Mouse (Mus musculus) right cerebral cortex, postnatal 14 days (tissue): ENCODE measurements around the gene Fam168a.
"Not testable (repeated sequence)": the region's sequence is repeated elsewhere in the genome, so short reads cannot be mapped to it uniquely, and the experiment has no call there.

Experiments used
- DNase-seq: peaks from one replicate; pipeline ENCODE4 v3.0.0; 2022

The Fam168a gene

GRCm38 (mm10) chr7:100718741-100719140, 12.3 kb downstream of the Fam168a start:
- no peak for DNase-seq

GRCm38 (mm10) chr7:100722268-100722667, 15.8 kb downstream of the Fam168a start:
- DNase-seq, result no peak

- no peak for DNase-seq
Measured at GRCm38 (mm10) chr7:100723453-100724294, 17.2 kb downstream of the Fam168a start.

- DNase-seq, result no peak
Measured at GRCm38 (mm10) chr7:100727538-100728085, 21.2 kb downstream of the Fam168a start.

- no peak for DNase-seq
Measured at GRCm38 (mm10) chr7:100729778-100730177, 23.3 kb downstream of the Fam168a start.

- DNase-seq, result no peak
Measured at GRCm38 (mm10) chr7:100732341-100733050, 26.1 kb downstream of the Fam168a start.

- DNase-seq, result peak; percentile 8
Measured at GRCm38 (mm10) chr7:100733051-100733813, 26.8 kb downstream of the Fam168a start.

GRCm38 (mm10) chr7:100734201-100734600, 27.8 kb downstream of the Fam168a start:
- DNase-seq, result no peak

- DNase-seq, result not testable (repeated sequence)
Measured at GRCm38 (mm10) chr7:100734905-100735304, 28.5 kb downstream of the Fam168a start.

GRCm38 (mm10) chr7:100736131-100736530, 29.7 kb downstream of the Fam168a start:
- DNase-seq, result no peak

GRCm38 (mm10) chr7:100744372-100744771, 37.9 kb downstream of the Fam168a start:
- no peak for DNase-seq

- DNase-seq, result no peak
Measured at GRCm38 (mm10) chr7:100750101-100750500, 43.7 kb downstream of the Fam168a start.

- DNase-seq, result no peak
Measured at GRCm38 (mm10) chr7:100758718-100759117, 52.3 kb downstream of the Fam168a start.

- no peak for DNase-seq
Measured at GRCm38 (mm10) chr7:100762726-100763125, 56.3 kb downstream of the Fam168a start.

- DNase-seq, result no peak
Measured at GRCm38 (mm10) chr7:100767568-100767967, 61.1 kb downstream of the Fam168a start.

- DNase-seq, result no peak
Measured at GRCm38 (mm10) chr7:100768009-100768408, 61.6 kb downstream of the Fam168a start.

GRCm38 (mm10) chr7:100769534-100770083, 63.2 kb downstream of the Fam168a start:
- DNase-seq, result no peak

- no peak for DNase-seq
Measured at GRCm38 (mm10) chr7:100770669-100771341, 64.4 kb downstream of the Fam168a start.

- DNase-seq, result no peak
Measured at GRCm38 (mm10) chr7:100774189-100774588, 67.8 kb downstream of the Fam168a start.

- DNase-seq, result no peak
Measured at GRCm38 (mm10) chr7:100775810-100776209, 69.4 kb downstream of the Fam168a start.

GRCm38 (mm10) chr7:100780192-100780591, 73.8 kb downstream of the Fam168a start:
- no peak for DNase-seq

GRCm38 (mm10) chr7:100784650-100785049, 78.2 kb downstream of the Fam168a start:
- no peak for DNase-seq
